Mouse (Mus musculus) induced T-regulatory cell, adult 2 months (primary cell): ENCODE results near the gene D630039A03Rik.
"Not testable (repeated sequence)": the region's sequence is repeated elsewhere in the genome, so short reads cannot be mapped to it uniquely, and the experiment has no call there.

Experiments
- DNase-seq: peaks from one replicate; pipeline ENCODE4 v3.0.0-alpha.2; 2012; ENCODE audit warnings: low read depth

Gene D630039A03Rik

GRCm38 (mm10) chr4:57888978-57889377, 27.1 kb downstream of the D630039A03Rik start:
- not testable (repeated sequence) for DNase-seq

DNA sequence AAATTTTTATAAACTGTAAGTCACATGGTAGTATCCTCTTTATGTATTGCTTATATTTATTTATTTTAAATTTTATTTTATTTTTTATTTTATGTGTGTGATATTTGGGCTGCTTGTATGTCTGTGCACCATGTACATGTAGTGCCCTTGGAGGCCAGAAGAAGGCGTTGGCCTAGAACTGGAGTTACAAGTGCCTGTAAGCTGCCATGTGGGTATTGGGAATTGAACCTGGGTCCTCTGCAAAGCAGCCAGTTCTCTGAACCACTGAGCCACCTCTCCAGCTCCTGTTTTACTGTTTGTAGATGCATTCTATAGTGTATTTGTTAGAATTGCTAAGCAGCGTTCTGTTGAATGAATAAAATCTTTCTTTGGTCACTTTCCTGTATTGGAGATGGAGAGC, 27.9 kb downstream of the D630039A03Rik start:
- DNase-seq: no peak

DNA sequence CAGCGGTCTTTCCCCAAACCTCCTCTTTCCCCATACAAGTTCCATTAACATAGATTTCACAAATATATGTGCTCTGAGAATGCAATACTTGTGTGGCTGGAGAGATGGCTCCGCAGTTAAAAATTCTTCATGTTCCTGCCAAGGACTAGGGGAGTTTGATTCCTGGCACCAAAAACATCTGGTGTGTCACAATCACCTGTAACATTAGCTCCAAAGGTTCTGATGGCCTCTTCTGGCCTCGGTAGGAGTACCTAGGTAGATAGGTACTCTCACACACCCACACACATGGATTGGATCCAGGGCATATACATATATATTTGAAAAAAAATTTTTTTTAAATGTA, 29.2 kb downstream of the D630039A03Rik start:
- DNase-seq: no peak

- DNase-seq: peak; percentile 29
Observed at GRCm38 (mm10) chr4:57886066-57886887, 29.8 kb downstream of the D630039A03Rik start.

- DNase-seq: no peak
Observed at GRCm38 (mm10) chr4:57885186-57885585, 30.9 kb downstream of the D630039A03Rik start.

GRCm38 (mm10) chr4:57884511-57884910, 31.6 kb downstream of the D630039A03Rik start:
- no peak for DNase-seq

- DNase-seq: peak; percentile 16
Observed at GRCm38 (mm10) chr4:57883520-57884421, 32.3 kb downstream of the D630039A03Rik start.

- peak; percentile 80 for DNase-seq
Observed at GRCm38 (mm10) chr4:57879804-57880357, 36.2 kb downstream of the D630039A03Rik start.

- no peak for DNase-seq
Observed at GRCm38 (mm10) chr4:57879137-57879536, 37.0 kb downstream of the D630039A03Rik start.

DNA sequence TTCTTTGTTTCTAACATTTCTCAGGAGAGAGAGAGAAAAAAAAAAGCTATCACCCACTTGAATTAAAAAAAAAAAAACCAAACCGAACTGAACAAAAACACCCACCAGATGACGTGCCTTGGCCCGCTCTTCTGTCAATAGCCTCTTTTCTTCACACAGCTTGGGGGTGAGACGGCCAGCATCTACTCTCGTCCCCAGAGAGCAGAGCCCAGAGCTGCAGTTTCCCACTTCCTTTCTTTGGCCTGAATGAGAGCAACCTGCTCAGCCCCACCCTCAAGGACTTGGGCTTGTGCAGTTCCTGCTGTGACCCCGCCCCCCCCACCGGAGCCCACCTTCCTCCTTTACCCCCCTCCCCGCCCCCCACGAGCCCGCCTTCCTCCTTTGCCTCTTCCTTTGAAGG, 48.6 kb downstream of the D630039A03Rik start:
- no peak for DNase-seq

DNA sequence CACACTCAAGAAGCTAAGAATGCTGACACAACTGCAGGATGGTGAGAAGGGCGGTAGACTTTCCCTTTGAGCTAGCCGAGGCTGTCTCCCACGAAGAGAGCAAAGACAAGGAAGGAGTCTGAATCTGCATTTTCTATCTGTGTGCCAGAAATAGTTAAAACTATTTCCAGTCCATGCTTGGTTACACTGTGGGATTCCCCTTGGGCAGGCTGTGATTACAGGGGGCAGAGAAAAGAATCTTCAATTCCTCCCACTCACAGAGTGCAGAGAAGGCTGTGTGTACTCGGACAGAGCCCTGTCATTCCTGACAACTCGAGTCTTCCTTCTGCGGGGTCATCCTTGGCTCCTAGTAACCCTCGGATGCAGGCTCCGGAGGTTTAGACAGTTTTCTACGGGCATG, 49.1 kb downstream of the D630039A03Rik start:
- no peak for DNase-seq

GRCm38 (mm10) chr4:57866088-57866487, 50.0 kb downstream of the D630039A03Rik start:
- no peak for DNase-seq

GRCm38 (mm10) chr4:57862269-57862986, 53.7 kb downstream of the D630039A03Rik start:
- no peak for DNase-seq

GRCm38 (mm10) chr4:57861856-57862255, 54.2 kb downstream of the D630039A03Rik start:
- DNase-seq: no peak

- DNase-seq: no peak
Observed at GRCm38 (mm10) chr4:57861166-57861565, 54.9 kb downstream of the D630039A03Rik start.

DNA sequence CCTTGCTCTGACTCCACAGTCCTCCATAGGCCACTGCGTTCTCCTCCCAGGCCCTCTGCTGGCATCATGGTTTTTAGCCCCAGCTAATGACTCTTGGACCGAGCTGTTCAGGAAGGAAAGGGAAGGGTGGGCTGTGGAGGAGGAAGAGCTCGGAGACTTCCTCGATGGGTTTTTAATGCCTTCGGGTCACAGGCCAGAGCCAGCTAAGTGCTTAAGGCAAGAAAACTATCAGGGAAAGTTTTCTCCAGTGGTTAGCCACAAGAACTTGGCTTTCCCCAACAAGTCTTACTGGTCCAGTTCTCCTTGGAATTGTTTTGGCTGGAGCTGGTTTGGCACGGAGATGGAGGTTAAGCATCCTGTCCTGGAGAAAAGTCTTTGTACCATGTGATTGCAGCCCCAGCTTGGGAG, 55.9 kb downstream of the D630039A03Rik start:
- no peak for DNase-seq
